Mouse (Mus musculus): Measurements from ENCODE around the gene Gstcd. TPM values are rescaled to one million over a fixed set of nuclear protein-coding genes. Genes with fewer than 3 reads are reported as not detected.

The Gstcd gene
- polyA plus RNA-seq, 1 experiment from 2014 or later: 6.7 TPM

- Histone ChIP-seq H3K9ac (peak overlapping the region; percentile 65), H3K36me3 (ENCODE audit: poor library complexity, severe bottlenecking) (no peaks in the 10 kb centered on the region), H3K4me2 (peak overlapping the region; percentile 92), H3K27ac (no peak overlapping the region), H3K4me1 (peaks cover 11% of the 10 kb centered on the region; the same call in 1 of the 2 replicates), H3K4me3 (peak overlapping the region; percentile 66), H3K9me3 (replicated peaks) (no peaks in the 10 kb centered on the region), H3K27me3 (peaks cover 18% of the 10 kb centered on the region)
- 1% methylated on average over 23 of the region's 26 CpGs for WGBS
- ATAC-seq: peak; percentile 73
Measured at GRCm38 (mm10) chr3:132949380-132949790, 142.4 kb downstream of the Gstcd start.

- Histone ChIP-seq H3K9me3 (replicated peaks) (no peaks in the 10 kb centered on the region), H3K4me3 (0 out of 2 replicates have a peak overlapping the region, but pooled peaks have one; percentile 3), H3K4me1 (peaks cover 11% of the 10 kb centered on the region; the same call in 1 of the 2 replicates), H3K9ac (no peak overlapping the region), H3K27ac (no peak overlapping the region), H3K27me3 (peaks cover 18% of the 10 kb centered on the region), H3K4me2 (peak overlapping the region; percentile 92), H3K36me3 (ENCODE audit: poor library complexity, severe bottlenecking) (no peaks in the 10 kb centered on the region)
- ATAC-seq: no peak
- WGBS: 18% methylated on average over 7 of the region's 7 CpGs
Measured at GRCm38 (mm10) chr3:132948298-132948795, 143.5 kb downstream of the Gstcd start.

GRCm38 (mm10) chr3:132946086-132946485 lies 145.7 kb downstream of the Gstcd start:
- no peak overlapping the region for H3K4me2 ChIP-seq
- no peak overlapping the region for H3K4me3 ChIP-seq
- 92% methylated on average over 5 of the region's 5 CpGs for WGBS
- peaks cover 18% of the 10 kb centered on the region for H3K27me3 ChIP-seq
- no peak for ATAC-seq
- H3K36me3 ChIP-seq (ENCODE audit: poor library complexity, severe bottlenecking): no peaks in the 10 kb centered on the region
- H3K4me1 ChIP-seq: peaks cover 11% of the 10 kb centered on the region; the same call in 1 of the 2 replicates
- no peak overlapping the region for H3K9ac ChIP-seq
- no peaks in the 10 kb centered on the region for H3K9me3 ChIP-seq (replicated peaks)
- no peak overlapping the region for H3K27ac ChIP-seq

- 83% methylated on average over 7 of the region's 7 CpGs for WGBS
- Histone ChIP-seq H3K27ac (no peak overlapping the region), H3K9ac (no peak overlapping the region), H3K9me3 (replicated peaks) (no peaks in the 10 kb centered on the region), H3K27me3 (peaks cover 17% of the 10 kb centered on the region), H3K4me2 (no peak overlapping the region), H3K4me3 (no peak overlapping the region), H3K4me1 (peaks cover 11% of the 10 kb centered on the region; the same call in 1 of the 2 replicates), H3K36me3 (ENCODE audit: poor library complexity, severe bottlenecking) (no peaks in the 10 kb centered on the region)
- no peak for ATAC-seq
Measured at GRCm38 (mm10) chr3:132945669-132946068, 146.2 kb downstream of the Gstcd start.

DNA sequence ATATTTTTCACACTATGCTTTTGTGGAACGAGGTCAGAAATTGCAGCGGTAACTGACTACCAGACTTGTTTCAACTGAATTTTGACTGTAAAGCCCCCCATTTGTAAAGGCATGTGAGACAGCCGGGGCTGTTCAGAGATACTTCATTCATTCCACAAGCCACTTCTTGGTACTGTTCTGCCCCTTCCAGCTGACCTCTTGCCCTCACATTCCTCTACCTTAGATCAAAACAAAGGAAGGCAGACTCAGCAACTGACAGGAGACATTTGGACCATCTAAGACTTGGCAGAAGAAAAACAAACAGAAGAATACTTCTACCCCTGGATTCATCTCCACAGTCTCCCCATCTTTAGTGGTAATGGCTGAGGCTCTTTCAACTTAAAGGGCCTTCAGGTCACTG lies 147.2 kb downstream of the Gstcd start:
- Histone ChIP-seq H3K9ac (no peak overlapping the region), H3K36me3 (ENCODE audit: poor library complexity, severe bottlenecking) (no peaks in the 10 kb centered on the region), H3K27me3 (peaks cover 12% of the 10 kb centered on the region), H3K4me3 (no peak overlapping the region), H3K27ac (no peak overlapping the region), H3K4me2 (no peak overlapping the region), H3K9me3 (replicated peaks) (no peaks in the 10 kb centered on the region), H3K4me1 (peaks cover 11% of the 10 kb centered on the region; the same call in 1 of the 2 replicates)
- ATAC-seq: no peak
- 58% methylated on average over 3 of the region's 3 CpGs for WGBS

- Histone ChIP-seq H3K36me3 (ENCODE audit: poor library complexity, severe bottlenecking) (no peaks in the 10 kb centered on the region), H3K9me3 (replicated peaks) (no peaks in the 10 kb centered on the region), H3K4me1 (peaks cover 9% of the 10 kb centered on the region; the same call in 1 of the 2 replicates), H3K27me3 (peaks cover 12% of the 10 kb centered on the region), H3K9ac (no peak overlapping the region), H3K4me3 (no peak overlapping the region), H3K4me2 (no peak overlapping the region), H3K27ac (no peak overlapping the region)
- ATAC-seq: no peak
- WGBS: 76% methylated on average over 7 of the region's 7 CpGs
Measured at GRCm38 (mm10) chr3:132944193-132944592, 147.6 kb downstream of the Gstcd start.

DNA sequence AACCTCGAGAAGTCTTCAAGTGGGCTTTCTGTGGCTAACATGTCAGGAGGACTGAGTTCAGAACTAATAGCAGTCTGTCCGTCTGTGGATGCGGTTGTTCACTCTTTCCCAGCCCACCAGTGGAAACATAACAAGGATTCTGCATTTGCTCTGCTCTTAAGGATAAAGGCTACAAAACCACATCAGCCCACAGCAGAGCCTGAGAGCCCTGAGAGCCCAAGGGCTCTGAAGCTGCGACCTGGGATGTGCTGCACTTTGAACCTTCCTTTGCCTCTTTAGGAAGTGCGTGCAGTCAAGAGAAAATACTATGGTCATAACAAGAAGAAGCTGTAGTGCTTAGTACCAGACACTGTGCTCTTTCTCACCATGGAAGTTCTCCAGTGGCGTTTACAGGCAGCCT lies 149.1 kb downstream of the Gstcd start:
- Histone ChIP-seq H3K9me3 (replicated peaks) (no peaks in the 10 kb centered on the region), H3K4me1 (no peaks in the 10 kb centered on the region), H3K9ac (no peak overlapping the region), H3K27me3 (peaks cover 6% of the 10 kb centered on the region; the same call in 1 of the 2 replicates), H3K4me3 (no peak overlapping the region), H3K36me3 (ENCODE audit: poor library complexity, severe bottlenecking) (no peaks in the 10 kb centered on the region), H3K4me2 (no peak overlapping the region), H3K27ac (no peak overlapping the region)
- WGBS: 91% methylated on average over 6 of the region's 6 CpGs
- no peak for ATAC-seq

DNA sequence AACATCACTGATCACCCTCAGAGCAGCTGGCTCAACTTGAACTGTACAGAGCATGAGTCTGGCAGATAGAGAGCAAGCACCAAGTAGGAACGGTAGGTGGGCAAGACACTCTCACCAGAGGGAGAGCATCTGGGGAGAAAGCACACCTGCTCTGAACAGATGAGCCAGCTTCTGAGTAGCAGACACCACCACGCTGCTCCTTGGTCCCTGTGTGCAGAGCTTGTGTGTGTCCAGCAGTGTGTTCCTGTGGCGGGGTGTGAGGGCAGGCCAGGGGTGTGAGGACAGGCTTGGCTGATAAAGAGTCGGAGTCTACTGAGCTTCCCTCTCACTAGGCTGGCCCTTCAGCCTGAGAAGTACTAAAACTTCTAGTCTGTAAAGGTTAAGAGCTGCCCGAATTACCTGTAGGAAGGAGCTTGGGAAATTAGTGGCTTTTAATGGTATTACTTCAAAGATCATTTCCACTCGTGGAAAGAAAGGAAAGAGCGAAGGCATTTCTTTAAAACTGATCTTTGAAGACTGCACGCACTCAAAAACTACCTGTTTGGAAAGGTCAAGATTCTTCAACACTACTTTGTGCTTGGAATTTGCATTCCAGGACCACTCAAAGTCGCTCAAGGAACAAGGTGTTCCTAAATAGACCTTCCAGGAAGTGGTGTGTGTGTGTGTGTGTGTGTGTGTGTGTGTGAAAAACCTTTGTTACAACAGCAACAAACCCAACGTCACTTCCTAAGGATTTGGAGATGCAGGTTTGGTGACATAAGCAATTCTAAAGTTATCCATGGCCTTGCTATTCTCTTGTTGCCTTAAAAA lies 151.4 kb downstream of the Gstcd start:
- no peak for ATAC-seq
- Histone ChIP-seq H3K4me1 (no peaks in the 10 kb centered on the region), H3K9ac (no peak overlapping the region), H3K4me2 (no peak overlapping the region), H3K9me3 (replicated peaks) (no peaks in the 10 kb centered on the region), H3K27ac (no peak overlapping the region), H3K27me3 (no peaks in the 10 kb centered on the region), H3K36me3 (ENCODE audit: poor library complexity, severe bottlenecking) (no peaks in the 10 kb centered on the region), H3K4me3 (no peak overlapping the region)
- 85% methylated on average over 10 of the region's 10 CpGs for WGBS

GRCm38 (mm10) chr3:132939006-132939405 lies 152.8 kb downstream of the Gstcd start:
- peaks cover 6% of the 10 kb centered on the region; the same call in 1 of the 2 replicates for H3K4me1 ChIP-seq
- no peak overlapping the region for H3K4me2 ChIP-seq
- WGBS: 79% methylated on average over 8 of the region's 8 CpGs
- no peak overlapping the region for H3K9ac ChIP-seq
- no peaks in the 10 kb centered on the region for H3K27me3 ChIP-seq
- no peaks in the 10 kb centered on the region for H3K9me3 ChIP-seq (replicated peaks)
- ATAC-seq: no peak
- no peak overlapping the region for H3K4me3 ChIP-seq
- H3K36me3 ChIP-seq (ENCODE audit: poor library complexity, severe bottlenecking): no peaks in the 10 kb centered on the region
- no peak overlapping the region for H3K27ac ChIP-seq

GRCm38 (mm10) chr3:132934649-132935048 lies 157.2 kb downstream of the Gstcd start:
- 47% methylated on average over 2 of the region's 2 CpGs for WGBS
- ATAC-seq: peak; percentile 30; the same call in 1 of the 2 replicates
- no peak overlapping the region for H3K4me3 ChIP-seq

More at GRCm38 (mm10) chr3:132934649-132935048, 157.2 kb downstream of the Gstcd start:
- Histone ChIP-seq H3K36me3 (ENCODE audit: poor library complexity, severe bottlenecking) (no peaks in the 10 kb centered on the region), H3K9ac (no peak overlapping the region), H3K27ac (no peak overlapping the region), H3K27me3 (no peaks in the 10 kb centered on the region), H3K4me1 (peaks cover 6% of the 10 kb centered on the region; the same call in 1 of the 2 replicates), H3K9me3 (replicated peaks) (no peaks in the 10 kb centered on the region), H3K4me2 (no peak overlapping the region)
